Mouse (Mus musculus) erythroblast, embryonic 14.5 days (primary cell): ENCODE measurements around the gene Ano6.

Source experiments
- GATA1 ChIP-seq: IDR thresholded peaks from 2 replicates; pipeline ENCODE4 v1.6.1; 2012; ENCODE audit warnings: low read length, inconsistent platforms, mixed read lengths
- TAL1 ChIP-seq: IDR thresholded peaks from 3 replicates; pipeline ENCODE4 v1.6.1; 2012; ENCODE audit warnings: low read length, inconsistent platforms, mixed read lengths

DNA sequence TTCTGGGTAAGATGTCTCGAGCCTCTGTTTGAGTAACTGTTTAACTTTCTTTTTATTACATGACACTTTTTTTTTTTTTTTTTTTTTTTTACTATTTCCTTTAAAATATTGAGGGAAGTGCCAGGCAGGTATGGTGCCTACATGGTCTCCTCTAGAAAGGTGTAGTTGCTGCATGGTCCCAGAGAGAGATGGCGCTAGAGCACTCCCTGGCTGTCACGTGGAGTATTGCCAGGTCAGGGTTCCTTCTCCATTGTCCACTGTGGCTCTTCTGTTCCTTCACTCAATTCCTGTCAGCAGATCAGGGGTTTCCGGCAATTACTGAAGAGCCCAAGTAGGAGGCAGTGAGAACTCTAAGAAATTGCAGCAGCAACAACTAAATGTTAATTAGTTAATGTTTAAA lies 152.8 kb downstream of the Ano6 start:
- no peak for TF ChIP-seq TAL1
- TF ChIP-seq GATA1: no peak
